Mouse (Mus musculus): ENCODE data around the gene Mapkap1. TPM values are rescaled to one million over a fixed set of nuclear protein-coding genes. Genes with fewer than 3 reads are reported as not detected.
"Not testable (repeated sequence)": the region's sequence is repeated elsewhere in the genome, so short reads cannot be mapped to it uniquely, and the experiment has no call there.

Gene Mapkap1
- polyA plus RNA-seq, 1 experiment = 50.4 TPM

GRCm38 (mm10) chr2:34409741-34410340 is 3.3 kb downstream of the Mapkap1 start:
- Histone ChIP-seq H3K27me3 (ENCODE audit: control insufficient read depth, insufficient read depth, low read length) (no peaks in the 10 kb centered on the region), H3K27ac (ENCODE audit: insufficient read depth, low read length) (no peak overlapping the region), H3K4me1 (ENCODE audit: control insufficient read depth, insufficient read depth, low read length) (peaks cover 2% of the 10 kb centered on the region; the same call in 1 of the 2 replicates), H3K4me3 (replicated peaks; ENCODE audit: insufficient read depth, low read depth, low read length) (no peak overlapping the region)
- TF ChIP-seq POLR2A (IDR thresholded peaks at IDR 0.05; ENCODE audit: borderline replicate concordance, insufficient read depth, low read length) (no peak), CTCF (IDR thresholded peaks at IDR 0.05; ENCODE audit: borderline replicate concordance, insufficient read depth, low read depth, low read length) (no peak)
- DNase-seq = no peak
- 52% methylated on average over 5 of the region's 5 CpGs for WGBS

- WGBS = 56% methylated on average over 1 of the region's 1 CpGs
- H3K4me3 ChIP-seq (replicated peaks; ENCODE audit: insufficient read depth, low read depth, low read length) = no peak overlapping the region
Observed at GRCm38 (mm10) chr2:34420256-34420655, 13.7 kb downstream of the Mapkap1 start.

GRCm38 (mm10) chr2:34424186-34424585 is 17.6 kb downstream of the Mapkap1 start:
- TF ChIP-seq CTCF (IDR thresholded peaks at IDR 0.05; ENCODE audit: borderline replicate concordance, insufficient read depth, low read depth, low read length) (no peak), POLR2A (IDR thresholded peaks at IDR 0.05; ENCODE audit: borderline replicate concordance, insufficient read depth, low read length) (no peak)
- Histone ChIP-seq H3K27ac (ENCODE audit: insufficient read depth, low read length) (no peak overlapping the region), H3K27me3 (ENCODE audit: control insufficient read depth, insufficient read depth, low read length) (no peaks in the 10 kb centered on the region), H3K4me3 (replicated peaks; ENCODE audit: insufficient read depth, low read depth, low read length) (no peak overlapping the region), H3K4me1 (ENCODE audit: control insufficient read depth, insufficient read depth, low read length) (no peaks in the 10 kb centered on the region)
- DNase-seq = no peak
- 81% methylated on average over 3 of the region's 3 CpGs for WGBS

More at GRCm38 (mm10) chr2:34420256-34420655, 13.7 kb downstream of the Mapkap1 start:
- H3K27me3 ChIP-seq (ENCODE audit: control insufficient read depth, insufficient read depth, low read length) = no peaks in the 10 kb centered on the region
- H3K27ac ChIP-seq (ENCODE audit: insufficient read depth, low read length) = no peak overlapping the region
- no peaks in the 10 kb centered on the region for H3K4me1 ChIP-seq (ENCODE audit: control insufficient read depth, insufficient read depth, low read length)
- no peak for DNase-seq
- TF ChIP-seq CTCF (IDR thresholded peaks at IDR 0.05; ENCODE audit: borderline replicate concordance, insufficient read depth, low read depth, low read length) = no peak
- no peak for TF ChIP-seq POLR2A (IDR thresholded peaks at IDR 0.05; ENCODE audit: borderline replicate concordance, insufficient read depth, low read length)

- Histone ChIP-seq H3K4me1 (ENCODE audit: control insufficient read depth, insufficient read depth, low read length) (no peaks in the 10 kb centered on the region), H3K27ac (ENCODE audit: insufficient read depth, low read length) (no peak overlapping the region), H3K4me3 (replicated peaks; ENCODE audit: insufficient read depth, low read depth, low read length) (no peak overlapping the region), H3K27me3 (ENCODE audit: control insufficient read depth, insufficient read depth, low read length) (no peaks in the 10 kb centered on the region)
- 87% methylated on average over 4 of the region's 4 CpGs for WGBS
- DNase-seq = no peak
- TF ChIP-seq POLR2A (IDR thresholded peaks at IDR 0.05; ENCODE audit: borderline replicate concordance, insufficient read depth, low read length) (no peak), CTCF (IDR thresholded peaks at IDR 0.05; ENCODE audit: borderline replicate concordance, insufficient read depth, low read depth, low read length) (no peak)
Observed at GRCm38 (mm10) chr2:34425573-34426223, 19.1 kb downstream of the Mapkap1 start.

GRCm38 (mm10) chr2:34430663-34431062 is 24.1 kb downstream of the Mapkap1 start:
- DNase-seq = no peak
- 93% methylated on average over 8 of the region's 8 CpGs for WGBS

GRCm38 (mm10) chr2:34431701-34432372 is 25.3 kb downstream of the Mapkap1 start:
- 97% methylated on average over 12 of the region's 12 CpGs for WGBS
- TF ChIP-seq CTCF (IDR thresholded peaks at IDR 0.05; ENCODE audit: borderline replicate concordance, insufficient read depth, low read depth, low read length) (no peak), POLR2A (IDR thresholded peaks at IDR 0.05; ENCODE audit: borderline replicate concordance, insufficient read depth, low read length) (no peak)
- DNase-seq = no peak
- Histone ChIP-seq H3K4me3 (replicated peaks; ENCODE audit: insufficient read depth, low read depth, low read length) (no peak overlapping the region), H3K27ac (ENCODE audit: insufficient read depth, low read length) (no peak overlapping the region), H3K27me3 (ENCODE audit: control insufficient read depth, insufficient read depth, low read length) (no peaks in the 10 kb centered on the region), H3K4me1 (ENCODE audit: control insufficient read depth, insufficient read depth, low read length) (no peaks in the 10 kb centered on the region)

More at GRCm38 (mm10) chr2:34430663-34431062, 24.1 kb downstream of the Mapkap1 start:
- Histone ChIP-seq H3K4me3 (replicated peaks; ENCODE audit: insufficient read depth, low read depth, low read length) (no peak overlapping the region), H3K27me3 (ENCODE audit: control insufficient read depth, insufficient read depth, low read length) (no peaks in the 10 kb centered on the region), H3K4me1 (ENCODE audit: control insufficient read depth, insufficient read depth, low read length) (no peaks in the 10 kb centered on the region), H3K27ac (ENCODE audit: insufficient read depth, low read length) (no peak overlapping the region)
- TF ChIP-seq POLR2A (IDR thresholded peaks at IDR 0.05; ENCODE audit: borderline replicate concordance, insufficient read depth, low read length) (no peak), CTCF (IDR thresholded peaks at IDR 0.05; ENCODE audit: borderline replicate concordance, insufficient read depth, low read depth, low read length) (no peak)

- not testable (repeated sequence) for H3K27ac ChIP-seq (ENCODE audit: insufficient read depth, low read length); H3K4me1 ChIP-seq (ENCODE audit: control insufficient read depth, insufficient read depth, low read length); DNase-seq; H3K27me3 ChIP-seq (ENCODE audit: control insufficient read depth, insufficient read depth, low read length); H3K4me3 ChIP-seq (replicated peaks; ENCODE audit: insufficient read depth, low read depth, low read length)
- WGBS = 96% methylated on average over 1 of the region's 2 CpGs
Observed at GRCm38 (mm10) chr2:34432887-34433286, 26.3 kb downstream of the Mapkap1 start.

- TF ChIP-seq CTCF (IDR thresholded peaks at IDR 0.05; ENCODE audit: borderline replicate concordance, insufficient read depth, low read depth, low read length) (no peak), POLR2A (IDR thresholded peaks at IDR 0.05; ENCODE audit: borderline replicate concordance, insufficient read depth, low read length) (no peak)
- Histone ChIP-seq H3K4me1 (ENCODE audit: control insufficient read depth, insufficient read depth, low read length) (no peaks in the 10 kb centered on the region), H3K27ac (ENCODE audit: insufficient read depth, low read length) (no peak overlapping the region), H3K4me3 (replicated peaks; ENCODE audit: insufficient read depth, low read depth, low read length) (no peak overlapping the region), H3K27me3 (ENCODE audit: control insufficient read depth, insufficient read depth, low read length) (no peaks in the 10 kb centered on the region)
- DNase-seq = no peak
- WGBS = 77% methylated on average over 3 of the region's 3 CpGs
Observed at GRCm38 (mm10) chr2:34436321-34436720, 29.8 kb downstream of the Mapkap1 start.

Measured in cerebellum, adult 2 months (tissue).